Mouse (Mus musculus) frontal cortex, postnatal 14 days (tissue): ENCODE measurements around the gene Ube2e2.

Source experiments
- DNase-seq, 2 experiments: peaks; one replicate each; pipeline ENCODE4 v3.0.0; 2022; ENCODE audit warnings: low spot score in 2 of 2

Ube2e2 gene

DNA sequence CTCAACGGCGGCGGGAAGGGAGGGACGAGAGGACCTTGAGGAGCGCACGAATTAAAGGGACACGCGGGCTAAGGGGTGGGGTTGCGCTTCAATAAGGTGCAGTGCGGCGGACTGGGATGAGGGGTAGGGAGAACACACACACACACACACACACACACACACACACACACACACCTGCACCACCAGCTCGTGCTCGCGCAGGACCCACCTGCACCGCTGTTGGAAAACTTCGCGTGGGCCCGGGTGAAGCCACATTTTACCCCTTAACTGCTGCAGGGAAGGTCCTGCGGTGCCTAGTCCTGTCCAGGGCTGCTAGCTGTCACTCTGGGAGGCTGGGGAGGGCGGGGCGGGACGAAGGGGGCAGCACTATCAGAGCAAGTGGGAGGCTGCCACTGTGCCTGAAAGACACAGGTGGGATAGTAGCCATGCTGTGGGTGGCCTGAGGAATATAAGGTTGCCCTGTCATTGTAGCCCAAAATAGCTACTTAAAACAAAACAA, at the start of gene Ube2e2:
Ube2e2 (minus strand) TSS at position 321 of the 499 bp plus-strand sequence.
- DNase-seq: no peak

DNA sequence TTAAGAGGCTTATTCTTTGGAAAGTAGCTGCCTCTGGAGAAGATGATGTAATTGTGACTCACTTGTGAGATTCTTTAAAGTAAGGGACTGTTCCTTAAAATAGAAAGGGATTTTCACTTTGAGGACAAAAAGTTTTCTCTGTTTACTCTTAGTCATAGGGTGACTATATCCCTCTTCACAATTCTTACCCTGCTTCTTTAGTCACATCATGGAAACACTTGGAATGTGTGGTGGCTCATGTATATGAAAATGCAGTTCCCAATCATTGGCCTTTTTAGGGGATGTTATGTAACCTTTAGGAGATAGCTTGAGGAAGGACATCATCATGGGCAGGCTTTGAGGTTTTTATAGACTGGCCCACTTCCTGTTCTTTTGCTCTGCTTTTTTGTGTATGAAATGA, 46.0 kb upstream of the Ube2e2 start:
- no peak for DNase-seq

DNA sequence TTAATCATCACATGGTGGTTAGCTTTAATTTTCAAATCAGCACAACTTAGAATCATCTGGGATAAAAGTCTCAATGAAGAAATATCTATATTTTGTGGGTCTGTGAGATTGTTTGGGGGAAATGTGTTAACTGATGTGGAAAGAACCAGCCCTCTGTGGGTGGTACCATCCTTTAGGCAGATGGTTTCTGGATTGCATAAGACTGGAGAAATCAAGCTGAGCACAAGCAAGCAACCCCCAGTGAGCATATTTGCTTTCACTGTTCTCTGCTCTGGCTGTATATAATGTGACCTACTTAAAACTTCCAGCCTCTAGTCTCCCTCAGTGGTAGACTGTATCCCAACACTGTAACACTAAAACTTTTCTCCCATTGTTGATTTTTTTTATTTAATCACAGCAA, 9.5 kb upstream of the Ube2e2 start:
- no peak for DNase-seq

DNA sequence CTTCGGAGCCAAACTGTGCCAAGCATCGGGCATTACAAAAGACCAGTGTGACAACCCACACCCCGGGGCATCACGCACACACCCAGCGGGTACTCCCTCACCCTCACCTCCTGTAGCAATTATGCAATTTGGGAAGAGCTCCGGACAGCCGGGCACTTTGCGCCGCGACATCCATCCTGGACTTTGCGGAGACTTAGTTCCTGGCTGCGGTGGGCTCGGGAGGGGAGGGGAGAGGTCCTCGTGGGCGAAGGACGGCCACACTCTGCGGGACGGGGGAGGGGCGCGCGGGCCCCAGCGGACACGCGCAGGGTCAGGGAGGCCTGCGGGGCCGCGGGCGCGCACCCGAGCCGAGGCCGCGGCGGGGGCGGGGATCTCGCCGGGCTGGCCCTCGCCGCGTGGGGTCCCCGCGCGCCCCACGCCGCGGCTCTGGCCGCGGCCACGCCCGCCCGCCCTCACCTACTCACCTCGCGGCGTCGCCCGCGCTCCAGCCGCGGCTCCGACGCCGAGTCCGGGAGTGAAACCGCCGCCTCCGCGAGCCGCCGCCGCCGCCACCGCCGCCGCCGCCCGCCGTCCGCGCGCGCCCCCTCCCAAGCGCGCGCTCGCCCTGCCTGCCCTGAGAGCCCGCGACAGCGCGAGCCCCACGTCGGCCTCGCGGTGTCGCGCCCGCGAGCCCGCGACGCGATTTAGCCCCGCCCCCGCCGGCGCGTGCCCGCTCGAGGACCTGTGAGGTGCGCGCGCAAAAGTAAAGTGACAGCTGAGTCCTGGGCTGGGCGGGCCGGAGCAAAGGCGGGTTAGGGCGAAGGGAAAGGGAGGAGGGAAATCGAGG, 733 bp downstream of the Ube2e2 start:
- peak; percentile 72 to 77 for DNase-seq

DNA sequence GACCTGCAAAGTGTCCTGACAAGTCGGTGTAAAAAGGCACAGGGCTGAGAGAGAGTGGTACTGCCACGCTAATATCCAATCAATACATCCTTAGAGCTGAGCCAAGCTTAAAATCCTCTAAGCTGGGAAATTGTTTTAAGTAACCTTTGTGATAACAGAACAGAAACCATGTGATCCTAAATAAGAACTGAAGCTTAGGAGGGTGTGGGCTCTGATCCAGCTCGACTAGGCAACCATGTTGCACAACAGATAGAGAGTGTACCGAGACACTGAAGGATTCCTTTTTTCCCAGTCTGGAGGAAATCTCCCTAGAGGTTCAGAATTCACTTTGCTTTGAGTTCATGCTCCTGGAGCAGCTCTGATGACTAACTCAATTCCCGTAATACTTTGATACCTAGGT, 4.5 kb downstream of the Ube2e2 start:
- no peak for DNase-seq

DNA sequence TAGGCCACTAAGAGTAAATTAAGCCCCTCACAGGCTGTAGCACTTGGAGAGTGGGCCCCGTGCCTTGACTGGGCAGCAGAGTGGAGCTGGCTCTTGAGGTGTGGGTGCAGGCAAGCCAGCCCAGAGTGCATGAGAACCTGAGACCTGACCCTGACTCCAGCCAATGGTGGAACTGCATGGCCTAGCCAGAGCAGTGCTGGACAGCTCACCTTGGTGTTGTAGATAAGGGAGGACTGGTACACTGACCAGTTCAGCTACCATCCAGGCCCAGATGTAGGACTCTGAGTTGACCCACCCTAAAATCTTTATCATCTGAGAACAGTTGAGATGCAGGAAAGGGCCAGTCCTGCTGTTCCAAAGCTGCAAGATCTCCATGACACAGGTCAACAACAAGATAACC, 11.6 kb downstream of the Ube2e2 start:
- no peak for DNase-seq

DNA sequence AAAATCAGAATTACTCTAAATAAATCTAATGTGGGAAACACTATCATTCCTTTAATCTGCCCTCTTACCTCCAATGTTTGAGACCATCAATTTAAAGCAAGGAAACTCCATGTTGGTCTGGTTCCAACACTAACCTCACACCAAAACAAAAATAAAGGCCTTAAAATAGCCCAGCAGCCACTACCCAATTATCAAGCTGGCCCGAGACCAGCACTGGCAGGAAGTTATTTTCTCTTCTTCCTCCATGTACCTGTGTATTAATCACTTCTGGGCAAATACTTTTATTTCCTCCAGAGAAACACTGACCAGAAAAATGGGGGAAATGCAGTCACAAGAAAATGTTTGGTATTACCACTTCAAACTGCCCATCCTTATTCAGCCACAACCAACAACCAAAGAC, 23.4 kb downstream of the Ube2e2 start:
- no peak for DNase-seq

DNA sequence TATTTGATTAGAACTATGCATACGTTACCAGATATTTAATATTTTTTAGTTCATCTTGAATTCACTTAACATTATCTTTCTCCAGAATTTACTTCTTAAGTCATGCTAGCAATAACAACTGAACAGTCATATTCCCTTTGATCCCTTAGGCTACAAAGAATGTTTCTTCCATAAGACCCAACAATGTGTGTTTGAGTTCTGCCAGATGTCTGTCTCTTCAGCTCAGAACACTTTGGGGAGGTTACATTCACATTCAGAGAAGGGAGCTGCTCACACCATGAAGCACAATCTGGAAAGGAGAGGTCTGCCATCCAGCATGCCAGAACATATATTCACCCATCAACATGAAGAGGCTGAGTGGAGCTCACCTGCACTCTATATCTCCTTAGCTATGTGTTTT, 65.4 kb downstream of the Ube2e2 start:
- no peak for DNase-seq

DNA sequence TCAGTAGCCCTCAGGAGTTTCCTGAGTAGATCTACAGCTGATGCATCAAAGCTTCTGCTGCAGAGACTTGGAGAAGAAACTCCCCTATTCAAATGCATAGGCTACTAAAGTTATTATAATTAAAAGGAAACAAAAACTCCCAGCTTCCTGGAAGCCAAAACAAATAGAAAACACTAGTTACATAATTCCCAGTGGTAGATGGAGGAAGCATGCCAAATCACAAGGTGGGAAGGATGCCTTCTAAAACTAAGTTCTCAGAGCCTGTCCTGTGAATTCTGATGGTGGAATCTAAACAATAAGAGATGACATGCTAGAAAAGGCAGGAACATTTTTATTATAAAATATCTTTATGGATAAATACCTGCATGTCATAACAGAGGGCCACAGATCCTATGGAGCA, 67.3 kb downstream of the Ube2e2 start:
- DNase-seq: no peak

DNA sequence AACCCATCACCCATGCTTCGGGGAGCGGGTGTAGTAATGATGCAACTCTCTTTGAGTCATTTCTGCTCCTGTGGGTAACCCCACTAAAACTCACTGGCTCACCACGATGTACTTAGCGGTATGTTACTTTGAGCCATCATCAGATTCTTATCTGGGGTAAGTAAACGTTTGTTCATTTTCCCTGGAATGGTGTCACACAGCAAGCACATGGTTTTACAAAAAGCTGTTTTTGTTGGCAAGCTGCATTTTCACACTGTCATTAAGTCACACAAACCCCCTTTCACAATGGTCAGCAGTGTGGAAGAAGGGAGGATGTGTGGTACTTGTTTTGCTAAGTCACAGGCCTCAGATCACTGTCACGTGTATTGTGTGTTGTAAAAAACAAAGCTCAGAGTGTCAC, 73.4 kb downstream of the Ube2e2 start:
- DNase-seq: no peak

DNA sequence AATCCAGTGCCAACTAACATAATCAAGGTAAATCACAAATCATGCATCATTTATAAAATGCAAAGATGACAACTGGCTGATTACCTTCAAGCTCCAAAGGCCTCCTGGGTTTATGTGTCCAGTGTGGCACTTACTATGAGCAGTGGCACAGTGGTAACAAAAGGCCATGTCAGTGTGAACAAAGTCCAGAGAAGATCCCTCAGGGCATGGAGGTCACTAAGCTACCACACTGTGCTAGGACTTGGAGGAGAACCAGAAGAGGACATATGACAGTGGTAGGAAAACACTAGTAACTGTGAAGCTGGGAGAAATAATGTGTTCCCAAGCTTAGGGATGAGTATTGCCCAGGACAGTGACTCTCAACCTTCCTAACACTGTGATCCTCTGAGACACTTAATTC, 97.2 kb downstream of the Ube2e2 start:
- DNase-seq: no peak

DNA sequence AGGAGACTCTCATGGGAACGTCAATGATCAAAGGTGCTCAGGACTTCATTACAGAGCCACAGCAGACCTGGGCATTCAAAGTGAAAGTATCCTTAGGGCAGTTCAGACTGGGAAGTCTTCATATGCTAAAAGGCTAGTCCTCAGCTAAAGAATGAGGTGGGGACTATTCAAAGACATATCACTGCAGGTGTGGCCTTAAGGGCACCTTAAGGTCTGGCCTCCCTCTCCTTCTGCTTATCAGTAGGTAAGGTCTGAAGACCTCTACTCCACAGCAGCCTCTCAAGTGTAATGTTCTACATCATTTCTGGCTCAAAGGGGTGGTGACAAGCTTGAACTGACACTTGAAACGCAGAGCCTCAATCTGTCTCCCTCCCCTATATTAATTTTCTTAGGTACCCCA, 98.3 kb downstream of the Ube2e2 start:
- DNase-seq: no peak

DNA sequence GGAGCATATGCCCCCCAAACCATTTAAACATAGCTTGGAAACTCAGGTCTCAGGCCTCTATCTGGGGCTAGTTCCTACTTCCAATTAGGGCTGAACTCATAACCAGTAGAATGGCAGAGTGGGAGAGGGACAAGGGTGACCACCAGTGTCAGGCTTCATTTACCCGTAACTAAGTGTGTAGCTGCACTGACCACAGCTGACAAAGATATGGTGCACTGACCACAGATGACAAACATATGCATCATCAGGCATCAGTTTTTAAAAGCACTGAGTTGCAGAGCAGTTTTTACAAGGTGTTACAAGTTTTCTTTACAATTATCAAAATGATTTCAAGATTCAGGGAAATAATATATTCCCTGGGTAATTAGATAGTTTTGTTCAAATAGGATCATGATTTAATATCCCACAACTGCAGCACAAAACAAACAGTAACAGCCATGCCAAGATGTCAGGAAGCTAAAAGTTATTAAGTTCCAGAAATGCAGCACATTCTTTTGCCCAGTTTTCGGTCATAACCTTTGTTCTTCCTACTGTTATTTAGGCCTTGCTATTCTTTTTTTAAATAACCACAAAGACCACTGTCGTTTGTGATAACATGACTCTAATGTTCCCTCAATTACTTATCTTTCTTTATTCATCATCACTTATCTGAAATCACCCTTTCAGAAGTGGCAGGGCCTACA, 114.9 kb downstream of the Ube2e2 start:
- DNase-seq: no peak

DNA sequence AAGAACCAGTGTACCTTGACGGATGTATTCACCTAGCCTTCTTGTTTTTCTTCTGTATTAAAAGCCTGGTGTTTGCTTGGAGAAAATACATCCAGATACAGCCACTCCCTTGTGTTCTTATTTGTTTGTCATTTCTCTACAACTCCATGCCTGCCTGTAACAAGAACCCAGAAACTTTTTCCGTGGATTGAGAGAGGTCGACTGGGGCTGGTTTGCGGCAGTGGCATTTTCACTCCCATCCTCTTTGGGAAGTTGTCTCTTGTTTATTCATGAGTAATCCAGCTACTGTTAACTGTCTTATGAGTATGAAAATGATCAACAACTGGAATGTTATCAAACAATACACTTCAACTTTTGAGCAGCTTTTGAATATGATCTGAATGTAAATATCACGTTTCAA, 115.8 kb downstream of the Ube2e2 start:
- DNase-seq: no peak

DNA sequence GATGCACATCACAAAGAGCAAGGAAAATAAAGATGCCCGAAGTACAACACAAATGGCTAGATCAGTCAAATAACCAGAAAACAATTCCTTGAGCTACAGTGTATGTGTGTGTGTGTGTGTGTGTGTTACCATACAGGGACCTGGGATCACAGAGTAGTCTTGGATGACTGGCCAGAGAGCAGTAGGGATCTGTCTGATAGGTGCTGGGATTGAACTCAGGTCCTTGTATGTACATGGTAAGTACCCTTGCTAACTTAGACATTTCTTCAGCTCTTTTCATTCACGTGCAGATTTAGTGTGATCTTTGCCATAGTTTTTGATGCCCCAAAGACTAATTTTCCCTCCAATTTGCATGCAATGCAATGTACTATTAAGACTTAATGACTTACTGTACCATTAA, 117.9 kb downstream of the Ube2e2 start:
- no peak for DNase-seq

DNA sequence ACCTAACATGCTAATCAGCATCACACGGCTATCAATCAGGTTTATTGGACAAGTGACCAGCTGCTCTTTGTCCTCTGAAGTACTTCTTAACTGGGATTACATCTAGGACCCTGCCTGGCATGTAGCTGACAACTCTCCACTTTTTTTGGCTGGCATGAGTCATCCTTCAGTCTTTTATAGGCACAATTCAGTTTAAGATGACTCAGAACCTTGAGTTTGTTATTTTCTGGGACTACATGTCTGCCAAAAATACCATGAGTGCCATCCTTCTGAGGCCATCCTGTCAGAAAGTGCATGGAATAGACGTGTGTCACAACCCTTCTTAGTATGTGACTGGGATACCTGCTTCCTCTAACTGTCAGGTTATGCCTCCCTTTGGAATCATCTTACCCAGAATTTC, 120.3 kb downstream of the Ube2e2 start:
- no peak for DNase-seq

DNA sequence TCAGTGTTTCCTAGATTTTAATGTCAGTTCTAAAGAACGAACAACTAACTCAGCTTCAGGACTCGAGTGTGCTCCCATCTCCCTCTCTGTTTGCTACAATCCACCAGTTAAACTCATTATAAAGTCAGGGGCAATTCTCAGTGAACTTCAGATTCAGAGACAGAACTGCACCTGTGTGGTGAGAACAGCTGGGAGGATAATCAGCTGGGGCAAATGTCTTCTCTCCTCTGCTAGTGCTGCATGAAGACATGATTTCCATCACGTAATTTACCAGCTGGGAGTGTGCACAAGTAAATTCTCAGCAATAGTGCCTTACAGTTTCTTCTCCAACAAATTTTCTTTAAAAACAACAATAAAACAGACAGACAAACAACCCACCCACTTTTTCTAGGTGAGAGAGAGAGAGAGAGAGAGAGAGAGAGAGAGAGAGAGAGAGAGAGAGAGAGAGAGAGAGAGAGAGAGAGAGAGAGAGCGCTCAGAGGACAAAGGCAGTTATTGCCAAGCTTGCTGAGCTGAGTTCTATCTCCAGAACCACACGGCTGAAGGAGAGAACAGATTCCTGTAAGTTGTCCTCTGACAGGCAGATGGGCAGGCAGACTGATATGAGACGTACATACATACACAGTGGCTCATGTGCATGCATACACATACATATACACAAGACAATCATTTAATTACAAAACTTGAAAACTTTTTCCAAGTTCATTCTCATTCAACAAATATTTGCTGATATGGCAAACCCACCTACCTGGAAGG, 134.3 kb downstream of the Ube2e2 start:
- no peak for DNase-seq

DNA sequence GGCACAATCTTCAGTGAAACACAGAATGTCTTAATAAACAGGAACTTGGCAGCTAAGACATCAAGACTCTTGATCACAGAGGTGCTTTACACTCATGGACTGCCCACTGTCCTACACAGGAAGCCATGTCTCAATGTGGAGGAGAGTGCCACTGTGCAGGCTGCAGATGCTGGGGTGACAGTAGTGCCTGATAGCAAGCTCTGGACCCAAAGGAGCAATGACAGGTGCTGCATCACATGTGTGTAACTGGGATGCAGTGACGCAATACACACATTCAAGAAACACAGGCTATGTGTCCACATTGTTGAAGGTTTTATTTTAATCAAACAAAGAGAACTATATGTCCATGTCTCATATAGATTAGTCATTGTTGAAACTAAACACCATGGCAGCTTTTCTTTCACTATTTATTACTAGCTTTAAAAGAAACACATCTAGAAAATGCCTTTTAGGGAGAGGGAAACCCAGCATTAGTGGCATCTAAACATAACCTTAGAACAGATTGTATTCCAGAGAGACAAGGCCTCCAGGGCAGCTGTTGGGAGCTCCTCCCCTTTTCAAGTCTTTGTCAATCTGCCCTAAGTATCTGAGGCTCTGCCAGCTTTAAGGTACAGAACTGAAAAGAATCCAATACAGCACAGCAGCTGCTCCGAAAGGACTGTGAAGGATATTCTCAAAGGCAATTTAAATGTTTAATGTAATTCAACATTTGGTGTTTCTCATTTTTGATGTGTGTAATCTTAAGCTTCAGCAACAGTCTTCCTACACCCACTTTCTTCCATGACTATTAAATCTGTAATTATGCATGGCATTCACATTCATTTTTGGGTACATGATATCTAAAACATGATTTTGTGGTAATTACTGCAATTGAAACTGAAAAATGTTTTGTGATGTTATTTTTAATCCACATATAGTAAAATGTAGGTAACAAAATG, 135.2 kb downstream of the Ube2e2 start:
- DNase-seq: no peak

DNA sequence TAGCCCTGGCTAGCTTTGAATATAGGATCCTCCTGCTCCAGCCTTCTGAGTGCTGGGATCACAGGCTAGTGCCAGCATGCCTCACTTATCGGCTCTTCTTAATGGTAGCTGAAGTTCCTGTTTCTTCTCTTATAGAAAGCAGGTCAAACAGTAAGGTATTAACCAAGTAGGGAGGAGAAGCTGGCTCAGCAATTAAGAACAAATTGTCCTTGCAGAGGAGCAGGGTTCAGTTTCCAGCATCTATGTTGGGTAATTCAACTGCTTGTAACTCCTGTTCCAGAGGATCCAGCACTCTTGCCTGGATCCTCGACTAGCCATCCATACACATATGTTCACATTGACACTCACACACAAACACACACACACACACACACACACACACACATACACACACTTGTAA, 136.1 kb downstream of the Ube2e2 start:
- no peak for DNase-seq

DNA sequence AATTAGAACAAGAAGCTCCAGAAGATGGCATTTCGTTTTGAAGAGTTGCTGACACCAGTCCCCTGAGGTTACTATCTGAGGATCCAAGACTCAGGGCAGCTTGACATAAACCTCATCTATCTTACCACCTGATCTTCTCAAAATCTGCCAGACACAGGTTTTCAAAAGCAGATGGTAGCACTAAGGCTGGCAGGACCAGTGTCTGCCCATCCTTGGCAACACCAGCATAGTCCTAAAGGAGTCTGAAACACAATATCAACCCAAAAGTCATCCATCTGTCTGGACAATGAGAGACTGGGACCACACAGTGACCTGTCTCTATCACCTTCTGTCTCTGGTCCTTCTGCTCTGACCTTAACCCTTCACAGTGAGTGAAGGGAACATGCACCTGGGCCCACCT, 138.7 kb downstream of the Ube2e2 start:
- DNase-seq: no peak

DNA sequence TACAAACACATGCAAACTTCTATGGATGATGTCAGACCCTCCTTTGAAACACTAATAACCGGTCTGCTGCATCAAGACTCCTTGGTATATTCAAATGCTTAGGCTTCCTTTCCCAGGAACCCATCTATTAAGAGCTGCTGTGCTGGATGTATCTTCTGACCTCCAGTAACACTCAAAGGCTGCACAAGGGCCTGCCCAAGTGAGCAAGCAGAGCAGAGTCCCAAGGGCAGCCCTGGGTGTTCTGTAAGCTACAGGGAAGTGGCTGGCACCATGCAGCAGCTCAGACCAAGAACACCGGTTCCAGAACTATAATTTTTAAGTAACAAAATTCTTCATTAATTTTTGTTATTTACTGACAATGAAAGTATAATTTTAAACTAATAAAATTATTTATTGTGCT, 139.5 kb downstream of the Ube2e2 start:
- no peak for DNase-seq
